Mouse (Mus musculus): Measurements from ENCODE around the gene 2010300C02Rik.

GRCm38 (mm10) chr1:37721092-37721491, 1.2 kb upstream of the 2010300C02Rik start:
- TF ChIP-seq POLR2A (IDR thresholded peaks at IDR 0.05; ENCODE audit: borderline replicate concordance, extremely low read depth, low read depth, low read length) (no peak), CTCF (IDR thresholded peaks at IDR 0.05; ENCODE audit: insufficient read depth, low read length) (no peak)

Measured in lung, adult 2 months (tissue).